Mouse (Mus musculus): ENCODE measurements around the gene Ccr7. TPM values are rescaled to one million over a fixed set of nuclear protein-coding genes. Genes with fewer than 3 reads are reported as not detected.

The Ccr7 gene
- polyA plus RNA-seq, 1 experiment from 2014 or later: 0.45 TPM

DNA sequence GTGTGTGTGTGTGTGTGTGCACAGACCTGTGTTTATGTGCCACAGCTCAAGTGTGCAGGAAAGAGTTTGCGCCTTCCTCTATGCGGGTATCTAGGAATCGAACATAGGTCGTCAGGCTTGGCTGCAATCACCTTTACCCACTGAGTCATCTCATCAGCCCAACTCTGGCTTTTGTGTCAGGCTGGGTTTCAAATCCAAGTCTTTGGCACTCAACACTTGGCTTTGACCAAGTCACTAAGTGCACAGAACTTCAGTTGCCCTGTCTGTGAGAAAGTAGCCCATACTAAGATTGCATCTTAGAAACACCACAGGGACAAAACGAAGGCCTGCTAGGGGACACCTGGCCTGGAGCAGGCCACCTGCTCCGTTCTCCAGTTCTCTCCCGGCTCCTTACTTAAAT lies 12.7 kb upstream of the Ccr7 start:
- DNase-seq (no peak), ATAC-seq (ENCODE audit: insufficient read depth) (no peak)
- no peaks in the 10 kb centered on the region for H3K4me1 ChIP-seq (ENCODE audit: insufficient read depth)
- no peak overlapping the region for H3K9ac ChIP-seq
- no peak for TF ChIP-seq CTCF (IDR thresholded peaks at IDR 0.05; ENCODE audit: low read depth)
- no peaks in the 10 kb centered on the region for H3K27me3 ChIP-seq (ENCODE audit: insufficient read depth, low read length)
- no peak overlapping the region for H3K4me3 ChIP-seq (ENCODE audit: low read depth, low read length)
- no peak overlapping the region for H3K27ac ChIP-seq (ENCODE audit: low read depth)
- WGBS: 83% methylated on average over 7 of the region's 7 CpGs
- H3K36me3 ChIP-seq (ENCODE audit: insufficient read depth): no peaks in the 10 kb centered on the region
- H3K9me3 ChIP-seq (ENCODE audit: low read depth, low read length): no peaks in the 10 kb centered on the region
- no peak overlapping the region for H3K4me2 ChIP-seq

GRCm38 (mm10) chr11:99166241-99166640 lies 11.4 kb upstream of the Ccr7 start:
- no peak for TF ChIP-seq CTCF (IDR thresholded peaks at IDR 0.05; ENCODE audit: low read depth)
- no peak for DNase-seq
- Histone ChIP-seq H3K36me3 (ENCODE audit: insufficient read depth) (no peaks in the 10 kb centered on the region), H3K9ac (no peak overlapping the region), H3K9me3 (ENCODE audit: low read depth, low read length) (no peaks in the 10 kb centered on the region), H3K27me3 (ENCODE audit: insufficient read depth, low read length) (no peaks in the 10 kb centered on the region), H3K4me1 (ENCODE audit: insufficient read depth) (no peaks in the 10 kb centered on the region), H3K4me3 (ENCODE audit: low read depth, low read length) (no peak overlapping the region), H3K27ac (ENCODE audit: low read depth) (no peak overlapping the region), H3K4me2 (no peak overlapping the region)
- 90% methylated on average over 7 of the region's 7 CpGs for WGBS
- no peak for ATAC-seq (ENCODE audit: insufficient read depth)

- TF ChIP-seq CTCF (IDR thresholded peaks at IDR 0.05; ENCODE audit: low read depth): no peak
- no peak for ATAC-seq (ENCODE audit: insufficient read depth)
- 48% methylated on average over 11 of the region's 11 CpGs for WGBS
These were observed 10.3 kb upstream of the Ccr7 start for GRCm38 (mm10) chr11:99165031-99165752.

DNA sequence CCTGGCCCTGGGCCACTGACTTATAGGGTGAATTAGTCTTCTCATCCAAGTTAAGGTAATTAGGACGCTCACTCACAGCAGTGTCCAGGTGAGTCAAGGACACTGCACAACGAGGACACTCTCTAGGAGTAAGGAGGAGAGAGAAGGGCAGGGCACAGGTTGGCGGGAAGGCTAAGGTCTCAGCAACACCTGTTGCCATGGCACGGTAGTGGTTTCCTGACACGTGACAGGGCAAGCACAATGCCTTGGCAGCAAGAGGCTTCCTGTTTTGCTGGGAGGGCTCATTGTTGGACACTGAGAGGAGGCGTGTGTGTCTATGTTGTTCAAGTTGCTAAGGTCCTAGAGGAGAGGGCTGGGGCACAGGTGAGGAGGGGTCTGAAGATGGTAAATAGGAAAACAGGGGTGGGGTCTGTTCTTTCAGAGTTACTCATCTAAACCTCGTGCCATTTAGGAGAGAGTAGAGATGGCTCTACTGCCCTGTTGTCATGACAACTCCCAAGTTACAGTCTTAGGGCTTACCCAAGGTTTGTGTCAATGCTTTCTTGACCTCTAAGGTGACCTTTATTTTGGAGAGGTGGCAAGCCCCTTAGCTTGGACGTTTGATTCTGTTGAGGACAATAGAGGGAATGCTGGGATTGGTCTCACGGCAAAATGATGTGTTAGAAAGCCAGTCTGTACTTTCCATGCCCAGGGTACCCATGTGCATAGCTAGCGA lies 8.3 kb upstream of the Ccr7 start:
- ATAC-seq (ENCODE audit: insufficient read depth) (no peak), DNase-seq (peak; percentile 32)
- TF ChIP-seq CTCF (IDR thresholded peaks at IDR 0.05; ENCODE audit: low read depth): no peak

More at GRCm38 (mm10) chr11:99165031-99165752, 10.3 kb upstream of the Ccr7 start:
- no peaks in the 10 kb centered on the region for H3K4me1 ChIP-seq (ENCODE audit: insufficient read depth)
- peak; percentile 46 for DNase-seq
- no peak overlapping the region for H3K4me2 ChIP-seq
- H3K27me3 ChIP-seq (ENCODE audit: insufficient read depth, low read length): no peaks in the 10 kb centered on the region
- no peak overlapping the region for H3K4me3 ChIP-seq (ENCODE audit: low read depth, low read length)
- H3K36me3 ChIP-seq (ENCODE audit: insufficient read depth): no peaks in the 10 kb centered on the region
- no peaks in the 10 kb centered on the region for H3K9me3 ChIP-seq (ENCODE audit: low read depth, low read length)
- H3K9ac ChIP-seq: no peak overlapping the region
- H3K27ac ChIP-seq (ENCODE audit: low read depth): no peak overlapping the region

DNA sequence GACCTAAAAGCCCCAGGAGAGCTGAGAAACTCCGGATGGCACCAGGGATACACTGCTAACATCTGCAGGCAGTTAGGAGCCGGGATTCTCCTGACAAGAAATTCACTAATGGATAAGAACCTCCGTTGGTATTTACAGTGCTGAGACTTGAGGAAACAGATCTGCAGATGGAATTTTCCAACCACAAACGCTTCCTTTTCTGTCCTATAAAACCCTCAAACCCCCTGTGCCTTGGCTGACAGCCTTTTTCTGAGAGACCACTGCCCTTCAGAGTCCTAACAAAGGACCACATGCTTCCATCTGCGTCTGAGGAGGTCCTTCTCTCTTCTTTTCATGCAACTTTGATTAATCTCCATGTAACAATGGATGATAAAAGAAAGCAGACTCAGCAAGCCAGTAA lies 6.8 kb upstream of the Ccr7 start:
- TF ChIP-seq CTCF (IDR thresholded peaks at IDR 0.05; ENCODE audit: low read depth): no peak
- Histone ChIP-seq H3K4me1 (ENCODE audit: insufficient read depth) (no peaks in the 10 kb centered on the region), H3K36me3 (ENCODE audit: insufficient read depth) (no peaks in the 10 kb centered on the region), H3K9ac (no peak overlapping the region), H3K4me3 (ENCODE audit: low read depth, low read length) (no peak overlapping the region), H3K27me3 (ENCODE audit: insufficient read depth, low read length) (no peaks in the 10 kb centered on the region), H3K9me3 (ENCODE audit: low read depth, low read length) (no peaks in the 10 kb centered on the region), H3K27ac (ENCODE audit: low read depth) (no peak overlapping the region), H3K4me2 (no peak overlapping the region)
- ATAC-seq (ENCODE audit: insufficient read depth) (no peak), DNase-seq (no peak)
- 41% methylated on average over 5 of the region's 5 CpGs for WGBS

More for the DNA sequence above, 8.3 kb upstream of the Ccr7 start:
- H3K9ac ChIP-seq: no peak overlapping the region
- WGBS: 68% methylated on average over 10 of the region's 10 CpGs
- H3K36me3 ChIP-seq (ENCODE audit: insufficient read depth): no peaks in the 10 kb centered on the region
- H3K9me3 ChIP-seq (ENCODE audit: low read depth, low read length): no peaks in the 10 kb centered on the region
- no peak overlapping the region for H3K4me3 ChIP-seq (ENCODE audit: low read depth, low read length)
- no peak overlapping the region for H3K27ac ChIP-seq (ENCODE audit: low read depth)
- no peak overlapping the region for H3K4me2 ChIP-seq
- no peaks in the 10 kb centered on the region for H3K4me1 ChIP-seq (ENCODE audit: insufficient read depth)
- no peaks in the 10 kb centered on the region for H3K27me3 ChIP-seq (ENCODE audit: insufficient read depth, low read length)

DNA sequence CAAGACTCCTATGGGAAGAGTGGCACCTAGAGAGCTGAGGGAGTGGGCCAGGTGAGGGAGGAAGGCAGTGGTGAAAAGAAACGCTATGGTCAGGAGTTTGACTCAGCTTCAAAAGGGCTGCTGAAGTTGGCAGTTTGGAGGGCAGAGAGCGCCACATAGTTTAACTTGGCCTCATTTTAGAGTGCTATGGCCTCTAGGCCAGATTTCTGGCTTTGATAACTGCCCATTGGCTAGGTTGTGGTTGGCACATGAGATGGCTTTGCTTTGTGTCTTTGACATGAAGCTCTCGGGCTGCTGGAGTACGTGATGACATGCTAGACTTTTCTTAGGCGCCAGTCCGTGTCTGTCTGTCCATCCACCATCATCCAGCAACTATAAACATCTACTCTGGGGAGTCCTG lies 5.4 kb upstream of the Ccr7 start:
- Histone ChIP-seq H3K27me3 (ENCODE audit: insufficient read depth, low read length) (no peaks in the 10 kb centered on the region), H3K27ac (ENCODE audit: low read depth) (no peak overlapping the region), H3K4me1 (ENCODE audit: insufficient read depth) (no peaks in the 10 kb centered on the region), H3K9me3 (ENCODE audit: low read depth, low read length) (no peaks in the 10 kb centered on the region), H3K36me3 (ENCODE audit: insufficient read depth) (no peaks in the 10 kb centered on the region), H3K9ac (no peak overlapping the region), H3K4me3 (ENCODE audit: low read depth, low read length) (no peak overlapping the region), H3K4me2 (no peak overlapping the region)
- ATAC-seq (ENCODE audit: insufficient read depth) (no peak), DNase-seq (no peak)
- WGBS: 76% methylated on average over 6 of the region's 6 CpGs
- no peak for TF ChIP-seq CTCF (IDR thresholded peaks at IDR 0.05; ENCODE audit: low read depth)

DNA sequence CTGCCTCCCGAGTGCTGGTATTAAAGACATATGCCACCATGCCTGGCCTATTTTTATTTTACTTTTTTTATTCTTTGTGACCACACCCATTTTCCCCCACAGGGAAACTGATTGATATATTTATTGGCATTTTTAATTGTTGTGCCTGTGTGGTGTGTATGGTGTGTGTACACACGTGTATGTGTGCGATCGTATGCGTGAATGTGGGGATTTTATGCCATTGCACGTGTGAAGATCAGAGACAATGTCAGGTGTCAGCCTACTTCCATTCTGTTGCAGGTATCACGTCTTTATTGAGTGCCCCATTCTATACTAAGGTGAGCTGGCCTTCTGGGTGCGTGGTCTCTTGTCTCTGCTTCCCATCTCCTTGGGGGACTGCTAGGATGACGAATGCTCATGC lies 940 bp upstream of the Ccr7 start:
- Histone ChIP-seq H3K4me3 (ENCODE audit: low read depth, low read length) (no peak overlapping the region), H3K9ac (no peak overlapping the region), H3K9me3 (ENCODE audit: low read depth, low read length) (no peaks in the 10 kb centered on the region), H3K27ac (ENCODE audit: low read depth) (no peak overlapping the region), H3K36me3 (ENCODE audit: insufficient read depth) (no peaks in the 10 kb centered on the region), H3K4me2 (no peak overlapping the region), H3K27me3 (ENCODE audit: insufficient read depth, low read length) (no peaks in the 10 kb centered on the region), H3K4me1 (ENCODE audit: insufficient read depth) (no peaks in the 10 kb centered on the region)
- no peak for TF ChIP-seq CTCF (IDR thresholded peaks at IDR 0.05; ENCODE audit: low read depth)
- no peak for ATAC-seq (ENCODE audit: insufficient read depth)
- DNase-seq: no peak
- WGBS: 83% methylated on average over 9 of the region's 9 CpGs

Measured in lung, embryonic 14.5 days (tissue).